9 mouse cellular contexts compared by ENCODE assay signal in genomic region chr7:130827431-130827830, GRCm38 (mm10). TPM values are rescaled to one million over a fixed set of nuclear protein-coding genes. Genes with fewer than 3 reads are reported as not detected.
A peak's percentile ranks its signal among the peaks of the same experiment; 100 is the strongest.
DNase-seq lines count a peak whose midpoint lies in the region; ATAC-seq lines count a peak whose summit lies in the region.
"Had no signal": no experiment of that assay in that cellular context is flagged by ENCODE, and none has a peak within 500 bp of the region (broad histone marks: within the 10 kb centered on the region; RNA-seq: fewer than 3 reads in every experiment).

No protein-coding gene starts in this region.

- 33% methylated on average over 3 of the region's 3 CpGs for WGBS in heart, embryonic 11.5 days (ENCODE audit: insufficient replicate concordance)

- no peaks in the 10 kb centered on the region for H3K36me3 ChIP-seq in heart, embryonic 11.5 days (ENCODE audit: control insufficient read depth, insufficient read depth, low read length)
- H3K36me3 ChIP-seq: hindbrain, embryonic 15.5 days had no signal

- ATAC-seq in heart, embryonic 11.5 days (replicated peaks; ENCODE audit: insufficient number of reproducible peaks, low FRiP score, low TSS enrichment) = no peak

- peaks cover 8% of the 10 kb centered on the region for H3K27me3 ChIP-seq in heart, embryonic 11.5 days (ENCODE audit: control insufficient read depth, insufficient read depth, low read length)
- H3K27me3 ChIP-seq: hindbrain, embryonic 15.5 days had no signal

- H3K4me1 ChIP-seq in heart, embryonic 11.5 days (ENCODE audit: control insufficient read depth, insufficient read depth, low read length) = peaks cover 3% of the 10 kb centered on the region; the same call in 1 of the 2 replicates
- H3K4me1 ChIP-seq: hindbrain, embryonic 15.5 days had no signal

- no peak overlapping the region for H3K9ac ChIP-seq in heart, embryonic 11.5 days (ENCODE audit: low read depth, low read length)
- H3K9ac ChIP-seq: hindbrain, embryonic 15.5 days had no signal

- no peak overlapping the region for H3K4me2 ChIP-seq in heart, embryonic 11.5 days
- H3K4me2 ChIP-seq: hindbrain, embryonic 15.5 days had no signal

- no peak overlapping the region for H3K27ac ChIP-seq in heart, embryonic 11.5 days (ENCODE audit: low read depth, low read length)
- H3K27ac ChIP-seq: hindbrain, embryonic 15.5 days had no signal

- no peaks in the 10 kb centered on the region for H3K9me3 ChIP-seq in heart, embryonic 11.5 days (replicated peaks; ENCODE audit: control insufficient read depth, low read length)
- H3K9me3 ChIP-seq: hindbrain, embryonic 15.5 days had no signal

- H3K4me3 ChIP-seq in heart, embryonic 11.5 days (ENCODE audit: low read depth, low read length) = no peak overlapping the region
- H3K4me3 ChIP-seq: hindbrain, embryonic 15.5 days had no signal

- peak; percentile 57 for DNase-seq in heart, adult 8-10 months (ENCODE audit: low spot score)
- peak; percentile 29 for DNase-seq in thymus, postnatal 4 days
- DNase-seq in thymus, adult 18-20 months = no peak
- peak; percentile 82 for DNase-seq in embryo, embryonic 10 days (ENCODE audit: low spot score)
- peak; percentile 79 for DNase-seq in kidney, postnatal 10 days
- DNase-seq in lung, postnatal 25 days (ENCODE audit: low spot score) = peak; percentile 69
- no peak for DNase-seq in spleen, postnatal 4 days (ENCODE audit: low spot score in 2 of 2)

RNA-seq across cellular contexts. Expression of gene Plekha1, which starts 38.1 kb away (rescaled TPM):
- total RNA-seq in heart, adult 8-10 months (2022) = 10 to 100 TPM; 36.3 to 39.0 (median 38.1) TPM
- 41.4 and 51.7 TPM in 2 replicates for polyA plus RNA-seq in heart, embryonic 11.5 days (2014; fragmentation: Nextera tagmentation; extraction: Ambion mirVana)

RNA-seq across cellular contexts. Expression of gene Btbd16, which starts 53.6 kb away (rescaled TPM):
- total RNA-seq in heart, adult 8-10 months (2022) = not detected
- polyA plus RNA-seq in heart, embryonic 11.5 days (2014; fragmentation: Nextera tagmentation; extraction: Ambion mirVana) = not detected in 2 replicates
- polyA plus RNA-seq: hindbrain, embryonic 15.5 days had no signal

Comparison
In these comparisons a context has a peak if more than half of its experiments do, and no peak if none do; other contexts are left out.
1. DNase-seq: peak in heart, adult 8-10 months (single experiment), thymus, postnatal 4 days (single experiment), embryo, embryonic 10 days (single experiment), kidney, postnatal 10 days (single experiment) and lung, postnatal 25 days (single experiment); none in thymus, adult 18-20 months (0 of 2) and spleen, postnatal 4 days (0 of 2).